ENCODE assay signal across 13 mouse cellular contexts in genomic region chr17:14944551-14944950, GRCm38 (mm10). TPM values are rescaled to one million over a fixed set of nuclear protein-coding genes. Genes with fewer than 3 reads are reported as not detected.
A peak's percentile ranks its signal among the peaks of the same experiment; 100 is the strongest.
DNase-seq lines count a peak whose midpoint lies in the region; ATAC-seq and TF ChIP-seq lines count a peak whose summit lies in the region.
"Had no signal": no experiment of that assay in that cellular context is flagged by ENCODE, and none has a peak within 500 bp of the region (broad histone marks: within the 10 kb centered on the region; RNA-seq: fewer than 3 reads in every experiment).

No protein-coding gene starts in this region.

- WGBS in forebrain, embryonic 10.5 days = 88% methylated on average over 1 of the region's 1 CpGs
- WGBS in forebrain, embryonic 11.5 days = 92% methylated on average over 1 of the region's 1 CpGs
- WGBS in lung, embryonic 14.5 days = 68% methylated on average over 1 of the region's 1 CpGs
- 84% methylated on average over 1 of the region's 1 CpGs for WGBS in intestine, postnatal 0 days
- 84% methylated on average over 1 of the region's 1 CpGs for WGBS in stomach, embryonic 14.5 days

- H3K27me3 ChIP-seq in forebrain, embryonic 10.5 days (ENCODE audit: poor library complexity, severe bottlenecking) = no peaks in the 10 kb centered on the region
- no peaks in the 10 kb centered on the region for H3K27me3 ChIP-seq in forebrain, embryonic 11.5 days (ENCODE audit: control insufficient read depth, insufficient read depth, low read length)
- H3K27me3 ChIP-seq in lung, embryonic 14.5 days (ENCODE audit: insufficient read depth, low read length) = no peaks in the 10 kb centered on the region
- no peaks in the 10 kb centered on the region for H3K27me3 ChIP-seq in intestine, postnatal 0 days (replicated peaks; ENCODE audit: control insufficient read depth, insufficient read depth, low read length)
- no peaks in the 10 kb centered on the region for H3K27me3 ChIP-seq in stomach, embryonic 14.5 days (ENCODE audit: control insufficient read depth, insufficient read depth, low read length)
- H3K27me3 ChIP-seq: neural tube, embryonic 12.5 days; Patski had no signal

- peaks cover 53% of the 10 kb centered on the region for H3K36me3 ChIP-seq in forebrain, embryonic 10.5 days (replicated peaks)
- H3K36me3 ChIP-seq in forebrain, embryonic 11.5 days (ENCODE audit: control insufficient read depth, insufficient read depth, low read length) = peaks cover 2% of the 10 kb centered on the region; the same call in 1 of the 2 replicates
- H3K36me3 ChIP-seq in lung, embryonic 14.5 days (ENCODE audit: insufficient read depth) = peaks cover 39% of the 10 kb centered on the region
- H3K36me3 ChIP-seq in intestine, postnatal 0 days (ENCODE audit: control insufficient read depth, insufficient read depth) = peaks cover 12% of the 10 kb centered on the region
- H3K36me3 ChIP-seq in stomach, embryonic 14.5 days (ENCODE audit: control insufficient read depth, insufficient read depth, low read length) = peaks cover 29% of the 10 kb centered on the region

- no peaks in the 10 kb centered on the region for H3K9me3 ChIP-seq in forebrain, embryonic 10.5 days
- no peaks in the 10 kb centered on the region for H3K9me3 ChIP-seq in forebrain, embryonic 11.5 days (ENCODE audit: control insufficient read depth, low read length)
- no peaks in the 10 kb centered on the region for H3K9me3 ChIP-seq in lung, embryonic 14.5 days (ENCODE audit: low read depth, low read length)
- no peaks in the 10 kb centered on the region for H3K9me3 ChIP-seq in intestine, postnatal 0 days (ENCODE audit: control insufficient read depth)
- no peaks in the 10 kb centered on the region for H3K9me3 ChIP-seq in stomach, embryonic 14.5 days (ENCODE audit: control insufficient read depth, low read depth, low read length)
- H3K9me3 ChIP-seq: neural tube, embryonic 12.5 days had no signal

- no peak for TF ChIP-seq CTCF in lung, embryonic 14.5 days (IDR thresholded peaks at IDR 0.05; ENCODE audit: low read depth)
- no peak for TF ChIP-seq CTCF in intestine, postnatal 0 days (IDR thresholded peaks at IDR 0.05; ENCODE audit: low read depth)

- no peak overlapping the region for H3K4me2 ChIP-seq in forebrain, embryonic 11.5 days (ENCODE audit: low read depth, low read length, severe bottlenecking)
- peak overlapping the region; percentile 88; the same call in 1 of the 2 replicates for H3K4me2 ChIP-seq in lung, embryonic 14.5 days
- H3K4me2 ChIP-seq in intestine, postnatal 0 days (replicated peaks; ENCODE audit: low read depth) = peak overlapping the region; percentile 89; the same call in 1 of the 2 replicates
- peak overlapping the region; percentile 94; the same call in 1 of the 2 replicates for H3K4me2 ChIP-seq in stomach, embryonic 14.5 days (replicated peaks; ENCODE audit: low read depth, low read length)

- no peak overlapping the region for H3K9ac ChIP-seq in forebrain, embryonic 11.5 days (ENCODE audit: low read length)
- no peak overlapping the region for H3K9ac ChIP-seq in lung, embryonic 14.5 days
- no peak overlapping the region for H3K9ac ChIP-seq in intestine, postnatal 0 days (ENCODE audit: low read depth, low read length)
- H3K9ac ChIP-seq in stomach, embryonic 14.5 days (replicated peaks; ENCODE audit: low read depth, low read length) = no peak overlapping the region

- H3K27ac ChIP-seq in forebrain, embryonic 10.5 days = no peak overlapping the region
- no peak overlapping the region for H3K27ac ChIP-seq in forebrain, embryonic 11.5 days (ENCODE audit: low read depth, low read length)
- no peak overlapping the region for H3K27ac ChIP-seq in lung, embryonic 14.5 days (ENCODE audit: low read depth)
- no peak overlapping the region for H3K27ac ChIP-seq in intestine, postnatal 0 days (ENCODE audit: low read depth, low read length)
- no peak overlapping the region for H3K27ac ChIP-seq in stomach, embryonic 14.5 days (ENCODE audit: low read length)
- H3K27ac ChIP-seq: neural tube, embryonic 12.5 days had no signal

- ATAC-seq in forebrain, embryonic 11.5 days (replicated peaks; ENCODE audit: low FRiP score) = no peak
- no peak for ATAC-seq in lung, embryonic 14.5 days (ENCODE audit: insufficient read depth)
- ATAC-seq in intestine, postnatal 0 days = no peak
- ATAC-seq in stomach, embryonic 14.5 days (ENCODE audit: insufficient number of reproducible peaks, insufficient read depth, low FRiP score, low read depth) = no peak
- ATAC-seq: Patski had no signal

- peak overlapping the region; percentile 83 for H3K4me3 ChIP-seq in forebrain, embryonic 10.5 days
- H3K4me3 ChIP-seq in forebrain, embryonic 11.5 days (ENCODE audit: low read depth, low read length) = no peak overlapping the region
- H3K4me3 ChIP-seq in lung, embryonic 14.5 days (ENCODE audit: low read depth, low read length) = no peak overlapping the region; the same call in 1 of the 2 replicates
- no peak overlapping the region for H3K4me3 ChIP-seq in intestine, postnatal 0 days (ENCODE audit: low read depth, low read length)
- H3K4me3 ChIP-seq in stomach, embryonic 14.5 days (ENCODE audit: low read depth, low read length) = no peak overlapping the region; the same call in 1 of the 2 replicates

- DNase-seq in forebrain, embryonic 10.5 days (ENCODE audit: extremely low spot score, low spot score) = no peak
- no peak for DNase-seq in forebrain, embryonic 11.5 days (ENCODE audit: low spot score)
- DNase-seq in lung, embryonic 14.5 days = no peak
- no peak for DNase-seq in lung, postnatal 36 days
- DNase-seq in ovary, postnatal 14 days (ENCODE audit: low spot score) = no peak
- no peak for DNase-seq in thymus, adult 18-20 months
- DNase-seq: gastrocnemius, postnatal 14 days; kidney, postnatal 25 days; lung, adult 2 months had no signal

- H3K4me1 ChIP-seq in forebrain, embryonic 10.5 days = peaks cover 30% of the 10 kb centered on the region
- peaks cover 7% of the 10 kb centered on the region; the same call in 1 of the 2 replicates for H3K4me1 ChIP-seq in forebrain, embryonic 11.5 days (replicated peaks; ENCODE audit: control insufficient read depth, insufficient read depth, low read length)
- no peaks in the 10 kb centered on the region for H3K4me1 ChIP-seq in lung, embryonic 14.5 days (ENCODE audit: insufficient read depth)
- peaks cover 13% of the 10 kb centered on the region; the same call in 1 of the 2 replicates for H3K4me1 ChIP-seq in intestine, postnatal 0 days (replicated peaks; ENCODE audit: control insufficient read depth, insufficient read depth, low read length)
- H3K4me1 ChIP-seq in stomach, embryonic 14.5 days (ENCODE audit: control insufficient read depth, insufficient read depth, low read length) = peaks cover 16% of the 10 kb centered on the region

RNA-seq across cellular contexts. Expression of gene 1600012H06Rik, which starts 1.6 kb away (rescaled TPM):
- 25.9 and 26.1 TPM in 2 replicates for polyA plus RNA-seq in forebrain, embryonic 10.5 days (2016; fragmentation: Nextera tagmentation; extraction: Ambion mirVana)
- polyA plus RNA-seq in forebrain, embryonic 11.5 days (2014; fragmentation: Nextera tagmentation; extraction: Ambion mirVana) = 29.5 and 32.4 TPM in 2 replicates
- polyA plus RNA-seq in lung, embryonic 14.5 days (2014; fragmentation: Nextera tagmentation; extraction: Ambion mirVana) = 31.0 and 32.8 TPM in 2 replicates
- 38.1 and 40.8 TPM in 2 replicates for polyA plus RNA-seq in intestine, postnatal 0 days (2015; fragmentation: Nextera tagmentation; extraction: Ambion mirVana)
- 35.5 and 40.5 TPM in 2 replicates for polyA plus RNA-seq in stomach, embryonic 14.5 days (2014; fragmentation: Nextera tagmentation; extraction: Ambion mirVana)

RNA-seq across cellular contexts. Expression of gene Wdr27, which starts 1.6 kb away (rescaled TPM):
- 5.1 and 5.7 TPM in 2 replicates for polyA plus RNA-seq in forebrain, embryonic 10.5 days (2016; fragmentation: Nextera tagmentation; extraction: Ambion mirVana)
- 4.3 and 6.1 TPM in 2 replicates for polyA plus RNA-seq in forebrain, embryonic 11.5 days (2014; fragmentation: Nextera tagmentation; extraction: Ambion mirVana)
- 4.7 and 6.1 TPM in 2 replicates for polyA plus RNA-seq in lung, embryonic 14.5 days (2014; fragmentation: Nextera tagmentation; extraction: Ambion mirVana)
- 6.0 and 6.2 TPM in 2 replicates for polyA plus RNA-seq in intestine, postnatal 0 days (2015; fragmentation: Nextera tagmentation; extraction: Ambion mirVana)
- 6.2 and 6.7 TPM in 2 replicates for polyA plus RNA-seq in stomach, embryonic 14.5 days (2014; fragmentation: Nextera tagmentation; extraction: Ambion mirVana)

RNA-seq across cellular contexts. Expression of gene Phf10, which starts 16.5 kb away (rescaled TPM):
- polyA plus RNA-seq in forebrain, embryonic 10.5 days (2016; fragmentation: Nextera tagmentation; extraction: Ambion mirVana) = 28.2 and 29.3 TPM in 2 replicates
- 33.2 and 36.2 TPM in 2 replicates for polyA plus RNA-seq in forebrain, embryonic 11.5 days (2014; fragmentation: Nextera tagmentation; extraction: Ambion mirVana)
- 39.1 and 44.2 TPM in 2 replicates for polyA plus RNA-seq in lung, embryonic 14.5 days (2014; fragmentation: Nextera tagmentation; extraction: Ambion mirVana)
- 27.9 and 29.3 TPM in 2 replicates for polyA plus RNA-seq in intestine, postnatal 0 days (2015; fragmentation: Nextera tagmentation; extraction: Ambion mirVana)
- 42.1 and 55.0 TPM in 2 replicates for polyA plus RNA-seq in stomach, embryonic 14.5 days (2014; fragmentation: Nextera tagmentation; extraction: Ambion mirVana)

RNA-seq across cellular contexts. Expression of gene 9030025P20Rik, which starts 33.7 kb away (rescaled TPM):
- 11.2 and 12.5 TPM in 2 replicates for polyA plus RNA-seq in forebrain, embryonic 10.5 days (2016; fragmentation: Nextera tagmentation; extraction: Ambion mirVana)
- polyA plus RNA-seq in forebrain, embryonic 11.5 days (2014; fragmentation: Nextera tagmentation; extraction: Ambion mirVana) = 11.5 and 13.1 TPM in 2 replicates
- polyA plus RNA-seq in lung, embryonic 14.5 days (2014; fragmentation: Nextera tagmentation; extraction: Ambion mirVana) = 9.0 and 10.3 TPM in 2 replicates
- 6.8 and 7.3 TPM in 2 replicates for polyA plus RNA-seq in intestine, postnatal 0 days (2015; fragmentation: Nextera tagmentation; extraction: Ambion mirVana)
- polyA plus RNA-seq in stomach, embryonic 14.5 days (2014; fragmentation: Nextera tagmentation; extraction: Ambion mirVana) = 8.1 and 9.8 TPM in 2 replicates

RNA-seq across cellular contexts. Expression of gene Gm3417, which starts 34.0 kb away (rescaled TPM):
- polyA plus RNA-seq in forebrain, embryonic 10.5 days (2016; fragmentation: Nextera tagmentation; extraction: Ambion mirVana) = 0.42 TPM in 1 of 2 replicates, not detected in the other
- polyA plus RNA-seq in forebrain, embryonic 11.5 days (2014; fragmentation: Nextera tagmentation; extraction: Ambion mirVana) = 1.9 and 2.2 TPM in 2 replicates
- polyA plus RNA-seq in lung, embryonic 14.5 days (2014; fragmentation: Nextera tagmentation; extraction: Ambion mirVana) = 0.45 TPM in 1 of 2 replicates, not detected in the other
- polyA plus RNA-seq in intestine, postnatal 0 days (2015; fragmentation: Nextera tagmentation; extraction: Ambion mirVana) = 0.65 and 3.1 TPM in 2 replicates
- 0.56 TPM in 1 of 2 replicates, not detected in the other for polyA plus RNA-seq in stomach, embryonic 14.5 days (2014; fragmentation: Nextera tagmentation; extraction: Ambion mirVana)
- polyA plus RNA-seq: Patski had no signal
